Mouse (Mus musculus): ENCODE data around the gene Glis3.

The Glis3 gene

GRCm38 (mm10) chr19:28679776-28680391 is at the start of gene Glis3:
TSS of gene Glis3 (minus strand) at chr19:28680077.
- peak; percentile 80 for DNase-seq

- peak; percentile 72 for DNase-seq
These were observed 46.4 kb upstream of the Glis3 start for GRCm38 (mm10) chr19:28726161-28726880.

DNA sequence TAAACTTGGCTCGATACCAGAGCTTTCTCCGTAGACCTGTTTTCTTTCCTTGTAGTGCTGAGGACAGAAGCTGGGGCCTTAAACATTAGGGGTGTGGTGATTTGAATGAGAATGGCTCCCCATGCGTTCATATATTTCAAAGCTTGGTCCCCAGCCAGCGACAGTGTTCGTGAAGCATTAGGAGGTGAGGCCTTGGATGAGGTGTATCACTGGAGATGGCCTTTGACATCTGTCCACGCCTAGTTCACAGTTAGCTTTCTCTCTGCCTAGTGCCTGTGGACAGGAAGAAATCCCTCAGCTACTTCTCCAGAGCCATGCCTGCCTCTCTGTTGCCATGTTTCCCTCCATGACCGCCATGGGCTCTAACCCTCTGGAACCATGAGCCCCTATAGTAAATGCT is 44.8 kb upstream of the Glis3 start:
- DNase-seq = no peak

GRCm38 (mm10) chr19:28722626-28723025 is 42.7 kb upstream of the Glis3 start:
- DNase-seq = no peak

DNA sequence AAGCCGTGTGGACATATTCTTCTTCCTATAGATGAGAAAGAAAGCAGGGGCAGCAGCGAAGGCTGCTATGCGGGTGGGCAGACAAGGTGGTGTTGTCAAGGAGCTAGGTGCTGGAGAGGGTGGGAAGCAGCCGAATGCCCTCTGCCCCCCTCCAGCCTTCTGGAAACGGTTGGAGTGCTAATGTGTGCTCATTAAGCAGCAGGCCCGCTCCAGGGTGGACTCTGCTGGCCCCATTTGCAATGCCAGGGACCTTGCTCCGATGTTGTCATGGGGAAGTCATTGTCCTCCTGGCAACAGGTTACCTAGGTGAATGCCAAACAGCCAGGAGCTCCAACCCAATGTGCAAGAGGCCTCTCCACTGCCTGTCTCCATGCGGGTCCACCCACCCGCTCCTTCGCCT is 42.0 kb upstream of the Glis3 start:
- no peak for DNase-seq

DNA sequence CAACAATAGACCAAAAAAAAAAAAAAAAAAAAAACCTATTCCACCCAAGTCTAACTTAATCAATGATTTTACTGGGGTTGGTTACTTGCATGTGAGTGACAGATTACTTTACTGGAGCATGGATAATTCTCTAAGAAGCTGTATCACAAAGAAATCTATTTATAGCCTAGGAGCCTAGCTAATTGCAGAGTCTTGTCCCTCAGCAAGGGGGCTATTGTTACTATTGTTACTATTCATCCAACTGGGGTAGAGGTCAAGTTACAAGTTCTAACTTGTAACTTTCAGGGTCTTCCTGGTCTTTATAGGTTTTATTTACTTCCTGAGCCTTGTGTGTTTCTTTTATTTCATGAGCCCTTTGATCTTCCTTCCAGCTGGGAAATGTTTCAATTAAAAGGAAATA is 40.1 kb upstream of the Glis3 start:
- DNase-seq = no peak

GRCm38 (mm10) chr19:28714674-28715073 is 34.8 kb upstream of the Glis3 start:
- DNase-seq = no peak

DNA sequence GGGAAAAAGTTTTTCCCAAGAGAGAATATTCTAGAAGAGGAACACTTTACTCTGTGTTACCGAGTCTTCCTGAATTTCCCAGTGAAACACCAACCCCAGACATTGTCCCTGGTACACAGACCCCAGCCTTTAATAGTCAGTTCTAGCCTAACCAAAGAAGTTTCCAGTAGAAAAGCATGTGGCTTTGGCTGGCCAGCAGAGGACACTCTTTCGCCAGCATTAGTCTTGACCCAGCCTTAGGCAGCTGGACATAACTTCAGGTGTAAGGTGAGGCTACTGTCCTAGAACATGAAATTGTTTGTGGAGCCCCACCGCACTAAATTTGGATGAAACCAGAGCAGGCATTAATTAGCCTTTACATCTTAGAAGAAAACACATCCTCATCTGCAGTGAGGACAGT is 17.8 kb upstream of the Glis3 start:
- peak; percentile 25 for DNase-seq

DNA sequence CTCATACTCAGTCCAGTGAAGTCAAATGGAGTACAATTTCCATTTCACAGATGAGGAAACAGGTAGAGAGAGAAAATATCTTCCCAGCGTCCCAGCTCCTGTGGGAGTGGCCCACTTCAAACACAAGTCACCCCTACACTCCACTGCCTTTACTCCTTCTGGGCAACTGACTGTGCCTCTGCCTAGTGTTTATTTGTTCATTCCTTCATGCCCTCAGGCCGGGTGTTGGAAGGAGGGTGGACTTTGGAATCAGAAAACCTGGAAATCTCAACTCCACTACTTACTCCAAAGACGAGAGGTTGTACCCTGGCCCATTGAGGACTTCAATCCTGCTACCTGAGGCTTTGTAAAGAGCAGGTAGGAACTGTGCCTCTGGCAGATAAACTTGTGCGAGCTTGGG is 6.5 kb upstream of the Glis3 start:
- no peak for DNase-seq

DNA sequence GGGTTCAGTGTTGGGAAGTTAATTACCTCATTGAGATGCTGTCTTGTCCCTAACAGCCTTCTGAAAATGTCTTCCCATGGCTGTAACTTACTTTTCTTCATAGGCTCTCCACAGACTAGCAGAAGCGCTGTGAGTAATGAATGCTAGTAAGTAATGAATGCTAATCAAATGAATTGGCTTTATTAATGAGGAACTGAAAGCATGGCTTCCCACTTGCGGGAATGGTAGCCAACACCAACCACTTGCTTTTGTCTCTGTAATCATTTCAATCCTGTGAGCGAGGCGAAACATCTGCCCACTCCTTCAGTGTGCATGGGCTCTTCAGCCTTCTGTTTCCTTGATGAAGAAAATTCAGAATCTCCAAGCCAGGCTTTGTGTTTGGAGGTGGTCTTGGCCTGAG is 5.6 kb upstream of the Glis3 start:
- no peak for DNase-seq

DNA sequence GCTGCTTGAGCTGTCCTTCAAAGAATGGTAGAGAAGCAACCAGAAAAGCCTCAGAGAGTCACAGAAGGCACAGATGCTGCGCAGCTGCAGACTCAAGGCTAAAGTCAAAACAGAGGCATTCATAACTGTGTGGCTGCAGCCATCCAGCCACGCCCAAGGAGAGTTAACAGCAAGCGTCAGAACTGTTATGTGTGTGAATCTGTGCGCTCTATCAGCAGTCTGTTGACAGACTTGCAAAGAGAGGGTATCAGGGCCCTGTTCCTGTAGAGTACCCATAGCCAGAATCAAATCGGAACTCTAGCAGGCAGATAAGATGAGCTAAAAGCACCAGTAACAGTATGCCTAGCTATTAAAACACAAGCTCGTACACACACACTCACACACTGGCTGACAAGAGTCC is 4.5 kb upstream of the Glis3 start:
- no peak for DNase-seq

DNA sequence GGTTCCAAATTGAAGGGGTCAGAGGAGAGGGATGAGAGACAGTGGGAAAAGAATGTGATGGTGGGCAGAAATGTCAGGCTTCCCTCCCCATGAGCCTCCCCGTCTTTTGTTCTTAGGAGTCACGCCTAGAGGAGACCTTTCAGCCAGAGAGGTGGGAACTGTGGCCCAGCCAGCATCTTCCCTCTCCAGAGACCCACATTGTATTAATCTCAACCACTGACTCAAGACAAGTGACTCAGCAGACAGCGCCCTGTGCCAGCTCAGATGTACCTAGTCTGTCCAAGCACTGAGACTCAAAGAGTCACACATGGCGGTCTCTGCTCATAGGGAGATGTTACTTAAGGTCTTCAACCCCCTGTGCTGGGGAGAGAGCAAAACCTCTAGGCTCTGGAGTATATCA is 3.5 kb upstream of the Glis3 start:
- DNase-seq = no peak

DNA sequence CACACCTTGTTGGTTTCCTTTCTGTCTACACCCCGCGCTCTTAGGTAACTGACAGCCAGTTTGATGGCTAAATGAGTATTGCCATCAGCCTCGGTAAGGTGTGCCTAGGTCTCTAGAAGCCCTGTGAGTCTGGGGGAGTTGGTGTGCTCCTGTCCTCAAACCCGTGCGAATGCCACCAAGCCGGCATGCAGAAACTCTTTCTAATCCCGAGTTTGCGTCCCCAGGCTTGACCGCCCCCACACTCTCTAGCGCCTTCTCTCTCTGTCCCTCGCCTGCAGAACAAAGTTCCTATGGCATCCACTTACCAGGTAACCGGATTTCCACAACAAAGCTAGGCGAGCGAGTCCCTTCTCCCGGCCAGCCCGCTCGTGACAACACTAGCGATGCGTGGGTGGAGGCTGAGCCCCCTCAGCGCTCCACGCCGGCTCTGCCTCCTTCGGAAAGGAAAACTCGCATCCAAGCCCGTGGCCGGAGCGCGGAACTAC is 544 bp downstream of the Glis3 start:
- DNase-seq = no peak

DNA sequence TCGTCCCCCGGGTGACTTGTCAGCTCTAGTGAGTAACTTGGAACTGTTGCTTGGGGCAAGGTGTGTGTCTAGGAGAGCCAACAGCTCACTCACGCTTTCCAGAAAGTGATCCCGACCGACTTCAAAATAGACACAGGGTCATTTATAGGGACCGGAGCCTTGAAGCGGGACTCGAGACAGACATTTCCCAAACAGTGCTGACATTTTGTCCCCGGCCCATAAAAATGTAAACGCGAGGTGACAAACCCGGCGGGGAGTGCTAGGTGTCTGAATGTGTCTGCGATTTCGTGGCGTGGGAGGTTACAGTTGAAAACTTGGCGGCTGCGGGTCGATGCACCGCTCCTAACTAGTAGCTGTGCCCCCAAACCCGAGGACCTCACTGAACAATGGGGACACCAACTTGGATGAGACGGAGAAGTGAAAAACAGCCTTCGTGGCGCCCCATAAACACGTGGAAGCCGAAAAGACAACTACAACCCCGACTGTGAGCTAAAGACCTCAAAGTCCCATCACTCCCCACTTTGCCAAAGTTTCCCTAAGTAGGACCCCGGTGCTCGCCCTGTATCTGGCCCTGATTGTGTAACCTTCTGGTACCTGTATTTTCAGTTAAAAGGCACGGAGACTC is 1.1 kb downstream of the Glis3 start:
- peak; percentile 58 for DNase-seq

GRCm38 (mm10) chr19:28677728-28678438 is 2.0 kb downstream of the Glis3 start:
- DNase-seq = peak; percentile 79

DNA sequence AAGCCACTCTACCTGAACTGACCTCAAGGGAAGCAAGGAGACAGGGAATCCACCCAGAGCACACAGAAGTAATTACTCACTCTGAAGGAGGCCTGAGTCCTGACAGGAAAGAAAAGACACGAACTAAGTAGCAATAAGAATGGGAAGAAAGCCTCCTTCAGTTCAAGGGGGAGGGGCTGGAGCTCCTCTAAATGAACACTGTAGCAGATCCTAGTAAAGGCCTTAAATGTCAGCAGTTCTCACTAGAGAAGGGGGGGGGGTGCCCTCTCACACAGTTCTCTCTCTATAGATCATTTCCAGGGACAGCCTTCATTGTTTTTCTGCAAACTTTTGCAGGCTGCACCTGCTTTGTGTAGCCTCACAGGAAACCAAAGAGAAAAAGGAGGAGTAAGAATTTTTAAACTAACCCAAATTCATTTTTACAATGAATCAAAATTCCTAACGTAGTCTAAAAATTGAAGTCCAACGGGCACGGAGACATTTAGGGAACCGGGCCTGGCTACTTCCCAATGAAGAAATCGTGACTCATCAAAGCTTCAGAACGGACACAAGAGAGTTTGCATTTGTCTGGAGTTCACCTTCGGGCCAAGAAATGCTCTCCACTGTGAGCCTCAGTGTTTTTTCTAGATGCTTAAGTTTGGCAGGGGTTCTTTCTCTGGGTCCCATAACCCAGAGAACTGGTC is 2.7 kb downstream of the Glis3 start:
- DNase-seq = no peak

GRCm38 (mm10) chr19:28663781-28664180 is 16.1 kb downstream of the Glis3 start:
- DNase-seq = no peak

DNA sequence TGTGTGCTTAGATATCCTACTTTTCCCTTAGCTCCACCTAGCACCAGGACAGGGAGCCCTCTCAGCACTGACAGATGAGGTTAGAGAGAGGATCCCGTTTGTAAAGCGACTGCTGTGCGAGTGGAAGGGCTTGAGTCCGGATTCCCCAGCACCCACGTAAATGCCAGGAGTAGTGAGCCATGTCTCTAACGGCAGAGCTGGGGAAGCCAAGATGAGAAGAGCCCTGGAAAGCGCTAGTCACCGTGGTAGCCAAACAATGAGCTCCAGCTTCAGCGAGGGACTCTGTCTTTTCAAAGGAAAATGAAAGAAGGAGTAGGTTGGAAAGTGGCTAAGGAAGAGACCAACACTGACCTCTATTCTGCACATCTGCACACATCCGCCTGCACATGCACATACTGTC is 16.7 kb downstream of the Glis3 start:
- DNase-seq = no peak

- DNase-seq = no peak
These were observed 17.4 kb downstream of the Glis3 start for GRCm38 (mm10) chr19:28662474-28662873.

DNA sequence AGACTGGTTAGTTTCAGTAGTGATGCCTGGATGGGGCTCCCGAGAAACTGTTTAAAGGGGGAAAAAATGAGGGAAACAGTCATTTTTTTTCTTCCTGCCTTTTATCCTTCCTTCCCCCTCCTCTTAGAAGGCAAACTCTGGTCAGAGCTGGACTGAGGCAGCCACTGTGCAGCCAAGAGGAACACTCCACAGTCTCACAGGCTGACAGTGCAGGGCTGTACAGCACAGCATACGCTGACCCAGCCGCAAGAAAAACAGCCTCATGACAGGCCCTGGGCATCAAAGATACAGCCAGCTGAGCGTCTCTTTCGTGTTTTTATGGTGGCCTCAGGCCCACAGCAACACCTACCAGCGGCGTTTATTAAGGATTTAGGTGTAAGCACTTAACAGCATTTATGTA is 19.0 kb downstream of the Glis3 start:
- peak; percentile 54 for DNase-seq

DNA sequence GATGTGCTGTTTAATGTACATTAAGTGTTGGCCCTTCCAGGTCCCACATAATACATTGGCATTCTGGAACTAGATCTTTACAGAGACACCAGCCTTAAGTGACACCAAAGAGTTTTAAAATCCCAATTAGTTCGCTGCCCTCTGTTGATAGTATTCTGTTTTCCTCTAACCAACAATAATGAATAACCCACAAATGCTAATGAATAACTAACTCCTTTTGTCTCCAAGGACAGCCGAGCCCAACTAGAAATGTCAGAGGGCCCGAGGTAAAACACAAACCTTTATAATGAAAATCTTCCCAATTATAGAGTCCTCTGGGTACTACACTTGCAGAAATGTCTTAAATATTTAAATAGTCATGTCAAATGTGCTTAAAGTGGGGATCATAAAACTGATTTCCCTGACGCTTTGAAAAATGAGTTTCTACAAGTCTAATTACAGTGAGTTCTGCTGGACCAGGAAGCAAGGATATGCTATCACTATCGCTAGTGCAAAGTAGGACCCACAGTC is 22.1 kb downstream of the Glis3 start:
- DNase-seq = no peak

GRCm38 (mm10) chr19:28656882-28657281 is 23.0 kb downstream of the Glis3 start:
- peak; percentile 35 for DNase-seq

- DNase-seq = peak; percentile 20
These were observed 24.7 kb downstream of the Glis3 start for GRCm38 (mm10) chr19:28655166-28655565.
